24 mouse cellular contexts compared by ENCODE assay signal in the genomic region with DNA sequence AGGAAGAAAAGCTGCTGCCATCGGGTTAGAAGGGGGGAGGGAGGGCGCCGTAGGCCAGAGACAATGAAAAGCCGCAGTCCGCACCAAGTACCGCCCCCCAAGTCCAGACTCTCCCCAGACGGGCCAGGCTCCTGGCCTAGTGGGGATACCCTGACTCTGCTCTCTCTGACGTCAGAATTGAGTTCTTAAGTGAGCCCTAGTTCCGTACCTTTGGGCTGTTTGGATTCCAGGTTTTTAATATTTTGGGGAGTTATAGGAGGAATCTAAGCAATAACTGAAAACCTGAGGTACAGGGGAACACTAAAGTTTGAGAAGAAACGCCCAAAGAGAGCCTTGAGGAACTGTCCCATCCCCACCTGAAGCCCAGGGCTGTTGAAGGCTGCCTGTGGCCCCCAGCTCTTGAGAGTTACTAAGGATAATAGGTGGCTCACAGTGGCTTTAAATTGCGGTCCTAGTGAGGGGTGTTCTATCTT. TPM values are rescaled to one million over a fixed set of nuclear protein-coding genes. Genes with fewer than 3 reads are reported as not detected.
DNase-seq lines count a peak whose midpoint lies in the region; ATAC-seq lines count a peak whose summit lies in the region.
"Had no signal": no experiment of that assay in that cellular context is flagged by ENCODE, and none has a peak within 500 bp of the region (broad histone marks: within the 10 kb centered on the region; RNA-seq: fewer than 3 reads in every experiment).

No protein-coding gene starts in this region.

- peaks cover 96% of the 10 kb centered on the region for H3K27me3 ChIP-seq in limb, embryonic 11.5 days (ENCODE audit: control insufficient read depth, insufficient read depth, low read length)
- H3K27me3 ChIP-seq in limb, embryonic 10.5 days (ENCODE audit: low read depth, poor library complexity, severe bottlenecking), result peaks cover 100% of the 10 kb centered on the region
- peaks cover 44% of the 10 kb centered on the region for H3K27me3 ChIP-seq in intestine, embryonic 15.5 days (replicated peaks)
- H3K27me3 ChIP-seq: CH12.LX had no signal

- peaks cover 6% of the 10 kb centered on the region; the same call in 1 of the 2 replicates for H3K4me1 ChIP-seq in limb, embryonic 11.5 days (ENCODE audit: control insufficient read depth, insufficient read depth, low read length)
- peaks cover 23% of the 10 kb centered on the region for H3K4me1 ChIP-seq in limb, embryonic 10.5 days
- H3K4me1 ChIP-seq in intestine, embryonic 15.5 days (replicated peaks), result peaks cover 37% of the 10 kb centered on the region

- ATAC-seq in limb, embryonic 11.5 days (ENCODE audit: insufficient number of reproducible peaks, low FRiP score, low TSS enrichment, low read depth), result no peak
- ATAC-seq in intestine, embryonic 15.5 days, result peak; percentile 29; the same call in 1 of the 2 replicates
- ATAC-seq: forebrain, embryonic 13.5 days; midbrain, embryonic 13.5 days had no signal

- no peak overlapping the region for H3K27ac ChIP-seq in limb, embryonic 11.5 days (replicated peaks; ENCODE audit: low read depth, low read length)
- H3K27ac ChIP-seq in limb, embryonic 10.5 days, result no peak overlapping the region
- H3K27ac ChIP-seq in intestine, embryonic 15.5 days, result peak overlapping the region; percentile 63
- H3K27ac ChIP-seq: embryonic facial prominence, embryonic 12.5 days; forebrain, embryonic 13.5 days; heart, embryonic 10.5 days; limb, embryonic 15.5 days; midbrain, embryonic 13.5 days; stomach, postnatal 0 days had no signal

- H3K9ac ChIP-seq in limb, embryonic 11.5 days (ENCODE audit: low read length), result no peak overlapping the region
- H3K9ac ChIP-seq in intestine, embryonic 15.5 days, result no peak overlapping the region
- H3K9ac ChIP-seq: embryonic facial prominence, embryonic 12.5 days; forebrain, embryonic 13.5 days; limb, embryonic 15.5 days; midbrain, embryonic 13.5 days had no signal

- H3K4me2 ChIP-seq in limb, embryonic 11.5 days (ENCODE audit: low read depth, severe bottlenecking), result no peak overlapping the region
- H3K4me2 ChIP-seq in intestine, embryonic 15.5 days (replicated peaks), result peak overlapping the region; percentile 39
- H3K4me2 ChIP-seq: embryonic facial prominence, embryonic 12.5 days; forebrain, embryonic 13.5 days; limb, embryonic 15.5 days; midbrain, embryonic 13.5 days had no signal

- 2% methylated on average over 11 of the region's 11 CpGs for WGBS in limb, embryonic 11.5 days
- WGBS in limb, embryonic 10.5 days, result 2% methylated on average over 11 of the region's 11 CpGs
- 10% methylated on average over 11 of the region's 11 CpGs for WGBS in intestine, embryonic 15.5 days

- H3K9me3 ChIP-seq in limb, embryonic 11.5 days (ENCODE audit: control insufficient read depth, low read length), result no peaks in the 10 kb centered on the region
- H3K9me3 ChIP-seq in limb, embryonic 10.5 days (replicated peaks), result no peaks in the 10 kb centered on the region
- no peaks in the 10 kb centered on the region for H3K9me3 ChIP-seq in intestine, embryonic 15.5 days
- H3K9me3 ChIP-seq: embryonic facial prominence, embryonic 12.5 days; forebrain, embryonic 13.5 days; heart, embryonic 10.5 days; limb, embryonic 15.5 days; midbrain, embryonic 13.5 days had no signal

- no peaks in the 10 kb centered on the region for H3K36me3 ChIP-seq in limb, embryonic 11.5 days (ENCODE audit: control insufficient read depth, insufficient read depth, low read length)
- H3K36me3 ChIP-seq in limb, embryonic 10.5 days, result no peaks in the 10 kb centered on the region
- no peaks in the 10 kb centered on the region for H3K36me3 ChIP-seq in intestine, embryonic 15.5 days
- H3K36me3 ChIP-seq: embryonic facial prominence, embryonic 12.5 days; heart, embryonic 10.5 days; limb, embryonic 15.5 days; midbrain, embryonic 13.5 days had no signal

- H3K4me3 ChIP-seq in limb, embryonic 11.5 days (ENCODE audit: low read depth, low read length), result no peak overlapping the region
- no peak overlapping the region for H3K4me3 ChIP-seq in limb, embryonic 10.5 days
- no peak overlapping the region for H3K4me3 ChIP-seq in intestine, embryonic 15.5 days (replicated peaks)
- H3K4me3 ChIP-seq: forebrain, embryonic 13.5 days; heart, embryonic 10.5 days; limb, embryonic 15.5 days; midbrain, embryonic 13.5 days had no signal

- peak; percentile 43 for DNase-seq in limb, embryonic 11.5 days (ENCODE audit: low spot score)
- no peak for DNase-seq in limb, embryonic 10.5 days (ENCODE audit: low spot score)
- peak; percentile 8 for DNase-seq in retina, embryonic 14.5 days (ENCODE audit: low spot score)
- DNase-seq in retina, postnatal 1 day, result no peak
- DNase-seq in adipocyte (ENCODE audit: low spot score), result no peak
- DNase-seq in cerebellum, postnatal 36 days, result no peak
- DNase-seq: adrenal gland, postnatal 10 days; B cell, adult 2 months; cerebellum, adult 2 months; cerebellum, postnatal 25 days; kidney, adult 9 months; kidney, postnatal 25 days; layer of hippocampus, postnatal 36 days; lung, adult 18-20 months; lung, postnatal 10 days; thymus, adult 2 months had no signal

RNA-seq across cellular contexts. Expression of a gene that starts 7.1 kb away (rescaled TPM):
- 10.5 and 12.8 TPM in 2 replicates for polyA plus RNA-seq in limb, embryonic 11.5 days (2014; fragmentation: Nextera tagmentation; extraction: Ambion mirVana)
- 7.2 and 9.5 TPM in 2 replicates for polyA plus RNA-seq in limb, embryonic 10.5 days (2016; fragmentation: Nextera tagmentation; extraction: Ambion mirVana)
- 46.6 and 52.3 TPM in 2 replicates for polyA plus RNA-seq in intestine, embryonic 15.5 days (2015; fragmentation: Nextera tagmentation; extraction: Ambion mirVana)

Comparison
In these comparisons a context has a peak if more than half of its experiments do, and no peak if none do; other contexts are left out.
1. DNase-seq: peak in limb, embryonic 11.5 days (single experiment) and retina, embryonic 14.5 days (single experiment); none in limb, embryonic 10.5 days (single experiment), retina, postnatal 1 day (single experiment), adipocyte (single experiment) and cerebellum, postnatal 36 days (0 of 2).